Mouse (Mus musculus) embryonic facial prominence, embryonic 12.5 days (tissue): ENCODE measurements around the gene Kmt2d. TPM values are rescaled to one million over a fixed set of nuclear protein-coding genes. Genes with fewer than 3 reads are reported as not detected.

Experiments
- ATAC-seq: fragments of 200-750 bp; cut with Nextera tagmentation; 2 replicates; pipeline ENCODE4 v1.8.0; 2017; ENCODE audit not compliant: insufficient number of reproducible peaks, insufficient read depth, low FRiP score, low TSS enrichment
- H3K27ac ChIP-seq: fragments of 300-500 bp; sonication (generic); 2 replicates; pipeline ENCODE4 v1.5.1; 2016; ENCODE audit warnings: mild to moderate bottlenecking
- H3K27me3 ChIP-seq: fragments of 300-500 bp; sonication (generic); 2 replicates; pipeline ENCODE4 v1.6.1; 2016; ENCODE audit warnings: mild to moderate bottlenecking, moderate library complexity
- H3K36me3 ChIP-seq: fragments of 300-500 bp; sonication (generic); 2 replicates; pipeline ENCODE4 v1.6.1; 2016; ENCODE audit warnings: mild to moderate bottlenecking
- H3K4me1 ChIP-seq: fragments of 300-500 bp; sonication (generic); 2 replicates; pipeline ENCODE4 v1.6.1; 2016
- H3K4me2 ChIP-seq: fragments of 300-500 bp; sonication (generic); replicated peaks from 2 replicates; pipeline ENCODE4 v1.6.1; 2016; ENCODE audit warnings: mild to moderate bottlenecking, moderate library complexity
- H3K4me3 ChIP-seq: fragments of 300-500 bp; sonication (generic); 2 replicates; pipeline ENCODE4 v1.5.1; 2016; ENCODE audit warnings: mild to moderate bottlenecking
- H3K9ac ChIP-seq: fragments of 300-500 bp; sonication (generic); 2 replicates; pipeline ENCODE4 v1.6.1; 2016; ENCODE audit warnings: mild to moderate bottlenecking, moderate library complexity
- H3K9me3 ChIP-seq: fragments of 300-500 bp; sonication (generic); 2 replicates; pipeline ENCODE4 v1.6.1; 2016; ENCODE audit warnings: mild to moderate bottlenecking, moderate library complexity
- WGBS: fragments of 180-500 bp; shearing (Covaris S2); methylation state at CpG from one replicate; pipeline ENCODE4 v1.1.7; 2016; 5-methylcytosine and 5-hydroxymethylcytosine counted together
- polyA plus RNA-seq: library from polyadenylated mRNA; unstranded; fragments of >200 nt; fragmentation: Nextera tagmentation; extraction: Ambion mirVana; gene quantifications from 2 replicates; pipeline ENCODE4 v1.2.1, GENCODE M21; 2016

The Kmt2d gene
- polyA plus RNA-seq, 1 experiment from 2014 or later = 12.9 TPM

- Histone ChIP-seq H3K4me1 (0 out of 2 replicates have a peak, but pooled peaks cover 4% of the 10 kb centered on the region), H3K9ac (no peak overlapping the region), H3K4me2 (no peak overlapping the region), H3K4me3 (no peak overlapping the region), H3K27me3 (peaks cover 100% of the 10 kb centered on the region), H3K27ac (no peak overlapping the region), H3K36me3 (no peaks in the 10 kb centered on the region), H3K9me3 (no peaks in the 10 kb centered on the region)
- no peak for ATAC-seq
- WGBS = 13% methylated on average over 12 of the region's 12 CpGs
Measured at GRCm38 (mm10) chr15:98799396-98799795, 71.6 kb downstream of the Kmt2d start.

- Histone ChIP-seq H3K27me3 (peaks cover 100% of the 10 kb centered on the region), H3K4me1 (0 out of 2 replicates have a peak, but pooled peaks cover 4% of the 10 kb centered on the region), H3K9me3 (no peaks in the 10 kb centered on the region), H3K9ac (no peak overlapping the region), H3K4me2 (no peak overlapping the region), H3K36me3 (no peaks in the 10 kb centered on the region), H3K4me3 (no peak overlapping the region), H3K27ac (no peak overlapping the region)
- ATAC-seq = no peak
- 47% methylated on average over 3 of the region's 3 CpGs for WGBS
Measured at GRCm38 (mm10) chr15:98798903-98799302, 72.1 kb downstream of the Kmt2d start.

- Histone ChIP-seq H3K4me2 (peak overlapping the region; percentile 28; the same call in 1 of the 2 replicates), H3K4me3 (0 out of 2 replicates have a peak overlapping the region, but pooled peaks have one; percentile 2), H3K27ac (no peak overlapping the region), H3K9me3 (no peaks in the 10 kb centered on the region), H3K4me1 (0 out of 2 replicates have a peak, but pooled peaks cover 4% of the 10 kb centered on the region), H3K9ac (no peak overlapping the region; the same call in 1 of the 2 replicates), H3K27me3 (peaks cover 100% of the 10 kb centered on the region), H3K36me3 (no peaks in the 10 kb centered on the region)
- 1% methylated on average over 28 of the region's 28 CpGs for WGBS
- ATAC-seq = peak; percentile 77; the same call in 1 of the 2 replicates
Measured at GRCm38 (mm10) chr15:98797835-98798492, 73.0 kb downstream of the Kmt2d start.

GRCm38 (mm10) chr15:98796803-98797595 is 74.0 kb downstream of the Kmt2d start:
- no peaks in the 10 kb centered on the region for H3K9me3 ChIP-seq
- H3K27me3 ChIP-seq = peaks cover 100% of the 10 kb centered on the region
- H3K4me3 ChIP-seq = no peak overlapping the region
- no peak overlapping the region for H3K27ac ChIP-seq
- H3K9ac ChIP-seq = no peak overlapping the region
- H3K4me2 ChIP-seq = no peak overlapping the region
- no peak for ATAC-seq
- no peaks in the 10 kb centered on the region for H3K36me3 ChIP-seq
- peaks cover 11% of the 10 kb centered on the region for H3K4me1 ChIP-seq
- WGBS = 4% methylated on average over 13 of the region's 13 CpGs

- Histone ChIP-seq H3K9me3 (no peaks in the 10 kb centered on the region), H3K9ac (no peak overlapping the region), H3K4me1 (peaks cover 24% of the 10 kb centered on the region), H3K36me3 (no peaks in the 10 kb centered on the region), H3K4me3 (peak overlapping the region; percentile 30; the same call in 1 of the 2 replicates), H3K4me2 (peak overlapping the region; percentile 45; the same call in 1 of the 2 replicates), H3K27ac (no peak overlapping the region), H3K27me3 (peaks cover 100% of the 10 kb centered on the region)
- no peak for ATAC-seq
- WGBS = 5% methylated on average over 13 of the region's 13 CpGs
Measured at GRCm38 (mm10) chr15:98793141-98793698, 77.8 kb downstream of the Kmt2d start.

GRCm38 (mm10) chr15:98792233-98793020 is 78.6 kb downstream of the Kmt2d start:
- Histone ChIP-seq H3K36me3 (no peaks in the 10 kb centered on the region), H3K9me3 (no peaks in the 10 kb centered on the region), H3K4me3 (peak overlapping the region; percentile 30), H3K27ac (no peak overlapping the region), H3K27me3 (peaks cover 100% of the 10 kb centered on the region), H3K4me2 (peak overlapping the region; percentile 45), H3K9ac (no peak overlapping the region), H3K4me1 (peaks cover 20% of the 10 kb centered on the region)
- ATAC-seq = no peak
- 3% methylated on average over 75 of the region's 75 CpGs for WGBS

GRCm38 (mm10) chr15:98791771-98792170 is 79.2 kb downstream of the Kmt2d start:
- ATAC-seq = no peak
- 1% methylated on average over 23 of the region's 23 CpGs for WGBS
- Histone ChIP-seq H3K27me3 (peaks cover 96% of the 10 kb centered on the region), H3K4me1 (peaks cover 20% of the 10 kb centered on the region), H3K9ac (no peak overlapping the region), H3K4me3 (0 out of 2 replicates have a peak overlapping the region, but pooled peaks have one; percentile 14), H3K36me3 (no peaks in the 10 kb centered on the region), H3K4me2 (no peak overlapping the region; the same call in 1 of the 2 replicates), H3K27ac (no peak overlapping the region), H3K9me3 (no peaks in the 10 kb centered on the region)

- H3K4me2 ChIP-seq = peak overlapping the region; percentile 16
- no peaks in the 10 kb centered on the region for H3K36me3 ChIP-seq
- ATAC-seq = no peak
- H3K9me3 ChIP-seq = no peaks in the 10 kb centered on the region
- H3K4me3 ChIP-seq = peak overlapping the region; percentile 14; the same call in 1 of the 2 replicates
- H3K27me3 ChIP-seq = peaks cover 93% of the 10 kb centered on the region
- H3K4me1 ChIP-seq = peaks cover 20% of the 10 kb centered on the region
- under 1% methylated on average over 12 of the region's 12 CpGs for WGBS
- H3K9ac ChIP-seq = no peak overlapping the region
- H3K27ac ChIP-seq = no peak overlapping the region
Measured at GRCm38 (mm10) chr15:98791221-98791620, 79.8 kb downstream of the Kmt2d start.

- Histone ChIP-seq H3K4me1 (peaks cover 20% of the 10 kb centered on the region), H3K9ac (no peak overlapping the region), H3K9me3 (no peaks in the 10 kb centered on the region), H3K27me3 (peaks cover 88% of the 10 kb centered on the region), H3K27ac (no peak overlapping the region), H3K36me3 (no peaks in the 10 kb centered on the region), H3K4me3 (peak overlapping the region; percentile 10; the same call in 1 of the 2 replicates), H3K4me2 (peak overlapping the region; percentile 16)
- ATAC-seq = no peak
- WGBS = under 1% methylated on average over 23 of the region's 23 CpGs
Measured at GRCm38 (mm10) chr15:98790761-98791160, 80.2 kb downstream of the Kmt2d start.

- peaks cover 20% of the 10 kb centered on the region for H3K4me1 ChIP-seq
- H3K9ac ChIP-seq = no peak within 1 kb of the TSS
- no peak for ATAC-seq
- no peaks in the 10 kb centered on the region for H3K36me3 ChIP-seq
- no peak within 1 kb of the TSS for H3K27ac ChIP-seq
- WGBS = 2% methylated on average over 50 of the region's 51 CpGs
- peaks cover 85% of the 10 kb centered on the region for H3K27me3 ChIP-seq
- peak within 1 kb of the TSS; percentile 16; the same call in 1 of the 2 replicates for H3K4me2 ChIP-seq
- H3K9me3 ChIP-seq = no peaks in the 10 kb centered on the region
- H3K4me3 ChIP-seq = 0 out of 2 replicates have a peak within 1 kb of the TSS, but pooled peaks have one; percentile 10
Measured at GRCm38 (mm10) chr15:98789661-98790535, 81.1 kb downstream of the Kmt2d start, which contains the start of gene Wnt1. TSS of gene Wnt1 (plus strand) at chr15:98789857.
